ENCODE assay signal across 16 mouse cellular contexts in genomic region chr10:115448614-115449013, GRCm38 (mm10).
"Had no signal": no experiment of that assay in that cellular context is flagged by ENCODE, and none has a peak within 500 bp of the region (broad histone marks: within the 10 kb centered on the region; RNA-seq: fewer than 3 reads in every experiment).

No protein-coding gene starts in this region.

- DNase-seq: retina, postnatal 1 day; right cerebral cortex, adult 18-20 months; right cerebral cortex, postnatal 14 days; right cerebral cortex, postnatal 25 days; right cerebral cortex, postnatal 4 days; spleen, adult 18-20 months; thymus, adult 18-20 months; thymus, adult 2 months; thymus, postnatal 14 days; thymus, postnatal 25 days; thymus, postnatal 36 days; thymus, postnatal 4 days had no signal

- H3K9ac ChIP-seq: neural tube, embryonic 13.5 days; neural tube, embryonic 15.5 days; stomach, embryonic 15.5 days had no signal

- H3K27ac ChIP-seq: neural tube, embryonic 13.5 days; neural tube, embryonic 15.5 days; stomach, embryonic 15.5 days; stomach, postnatal 0 days had no signal

- H3K4me3 ChIP-seq: neural tube, embryonic 13.5 days; neural tube, embryonic 15.5 days; stomach, embryonic 15.5 days had no signal

- H3K36me3 ChIP-seq: neural tube, embryonic 13.5 days; neural tube, embryonic 15.5 days; stomach, embryonic 15.5 days had no signal

- H3K9me3 ChIP-seq: neural tube, embryonic 15.5 days; stomach, embryonic 15.5 days had no signal

- H3K4me2 ChIP-seq: neural tube, embryonic 13.5 days; neural tube, embryonic 15.5 days; stomach, embryonic 15.5 days had no signal

- H3K27me3 ChIP-seq: neural tube, embryonic 13.5 days; neural tube, embryonic 15.5 days; stomach, embryonic 15.5 days had no signal

- H3K4me1 ChIP-seq: neural tube, embryonic 13.5 days; neural tube, embryonic 15.5 days; stomach, embryonic 15.5 days had no signal
